Mouse (Mus musculus): Measurements from ENCODE around the gene Sgcd. TPM values are rescaled to one million over a fixed set of nuclear protein-coding genes. Genes with fewer than 3 reads are reported as not detected.

Sgcd gene
- polyA plus RNA-seq, 1 experiment = 2.1 TPM

GRCm38 (mm10) chr11:47199106-47199505 lies 789.7 kb downstream of the Sgcd start:
- Histone ChIP-seq H3K4me3 (ENCODE audit: insufficient read depth, low read length) (no peak overlapping the region), H3K4me1 (ENCODE audit: control insufficient read depth, insufficient read depth, low read length) (no peaks in the 10 kb centered on the region), H3K27ac (ENCODE audit: insufficient read depth, low read length) (no peak overlapping the region)
- TF ChIP-seq POLR2A (IDR thresholded peaks at IDR 0.05; ENCODE audit: extremely low read depth, insufficient read depth, low read length) (no peak), CTCF (IDR thresholded peaks at IDR 0.05; ENCODE audit: extremely low read depth, insufficient read depth, low read length) (no peak)

GRCm38 (mm10) chr11:47188556-47188955 lies 800.2 kb downstream of the Sgcd start:
- Histone ChIP-seq H3K4me1 (ENCODE audit: control insufficient read depth, insufficient read depth, low read length) (no peaks in the 10 kb centered on the region), H3K27ac (ENCODE audit: insufficient read depth, low read length) (no peak overlapping the region), H3K4me3 (ENCODE audit: insufficient read depth, low read length) (no peak overlapping the region)
- TF ChIP-seq POLR2A (IDR thresholded peaks at IDR 0.05; ENCODE audit: extremely low read depth, insufficient read depth, low read length) (no peak), CTCF (IDR thresholded peaks at IDR 0.05; ENCODE audit: extremely low read depth, insufficient read depth, low read length) (no peak)

- Histone ChIP-seq H3K4me1 (ENCODE audit: control insufficient read depth, insufficient read depth, low read length) (no peaks in the 10 kb centered on the region), H3K4me3 (ENCODE audit: insufficient read depth, low read length) (no peak overlapping the region), H3K27ac (ENCODE audit: insufficient read depth, low read length) (no peak overlapping the region)
- no peak for TF ChIP-seq CTCF (IDR thresholded peaks at IDR 0.05; ENCODE audit: extremely low read depth, insufficient read depth, low read length)
- TF ChIP-seq POLR2A (IDR thresholded peaks at IDR 0.05; ENCODE audit: extremely low read depth, insufficient read depth, low read length) = no peak
Measured at GRCm38 (mm10) chr11:47174977-47175376, 813.8 kb downstream of the Sgcd start.

- no peak for TF ChIP-seq POLR2A (IDR thresholded peaks at IDR 0.05; ENCODE audit: extremely low read depth, insufficient read depth, low read length)
- TF ChIP-seq CTCF (IDR thresholded peaks at IDR 0.05; ENCODE audit: extremely low read depth, insufficient read depth, low read length) = no peak
- Histone ChIP-seq H3K4me1 (ENCODE audit: control insufficient read depth, insufficient read depth, low read length) (no peaks in the 10 kb centered on the region), H3K4me3 (ENCODE audit: insufficient read depth, low read length) (no peak overlapping the region), H3K27ac (ENCODE audit: insufficient read depth, low read length) (no peak overlapping the region)
Measured at GRCm38 (mm10) chr11:47170926-47171625, 817.7 kb downstream of the Sgcd start.

GRCm38 (mm10) chr11:47167376-47167775 lies 821.4 kb downstream of the Sgcd start:
- Histone ChIP-seq H3K4me1 (ENCODE audit: control insufficient read depth, insufficient read depth, low read length) (no peaks in the 10 kb centered on the region), H3K27ac (ENCODE audit: insufficient read depth, low read length) (no peak overlapping the region), H3K4me3 (ENCODE audit: insufficient read depth, low read length) (no peak overlapping the region)
- TF ChIP-seq POLR2A (IDR thresholded peaks at IDR 0.05; ENCODE audit: extremely low read depth, insufficient read depth, low read length) (no peak), CTCF (IDR thresholded peaks at IDR 0.05; ENCODE audit: extremely low read depth, insufficient read depth, low read length) (no peak)

- Histone ChIP-seq H3K27ac (ENCODE audit: insufficient read depth, low read length) (no peak overlapping the region), H3K4me1 (ENCODE audit: control insufficient read depth, insufficient read depth, low read length) (no peaks in the 10 kb centered on the region)
- TF ChIP-seq CTCF (IDR thresholded peaks at IDR 0.05; ENCODE audit: extremely low read depth, insufficient read depth, low read length) (no peak), POLR2A (IDR thresholded peaks at IDR 0.05; ENCODE audit: extremely low read depth, insufficient read depth, low read length) (no peak)
Measured at GRCm38 (mm10) chr11:47158089-47158488, 830.7 kb downstream of the Sgcd start.

GRCm38 (mm10) chr11:47156730-47157693 lies 831.8 kb downstream of the Sgcd start:
- no peaks in the 10 kb centered on the region for H3K4me1 ChIP-seq (ENCODE audit: control insufficient read depth, insufficient read depth, low read length)
- TF ChIP-seq POLR2A (IDR thresholded peaks at IDR 0.05; ENCODE audit: extremely low read depth, insufficient read depth, low read length) (no peak), CTCF (IDR thresholded peaks at IDR 0.05; ENCODE audit: extremely low read depth, insufficient read depth, low read length) (no peak)
- no peak overlapping the region for H3K27ac ChIP-seq (ENCODE audit: insufficient read depth, low read length)
- H3K4me3 ChIP-seq (ENCODE audit: insufficient read depth, low read length) = no peak overlapping the region

More at GRCm38 (mm10) chr11:47158089-47158488, 830.7 kb downstream of the Sgcd start:
- no peak overlapping the region for H3K4me3 ChIP-seq (ENCODE audit: insufficient read depth, low read length)

GRCm38 (mm10) chr11:47154837-47155430 lies 833.8 kb downstream of the Sgcd start:
- Histone ChIP-seq H3K4me3 (ENCODE audit: insufficient read depth, low read length) (no peak overlapping the region), H3K27ac (ENCODE audit: insufficient read depth, low read length) (no peak overlapping the region), H3K4me1 (ENCODE audit: control insufficient read depth, insufficient read depth, low read length) (no peaks in the 10 kb centered on the region)
- TF ChIP-seq CTCF (IDR thresholded peaks at IDR 0.05; ENCODE audit: extremely low read depth, insufficient read depth, low read length) = no peak
- TF ChIP-seq POLR2A (IDR thresholded peaks at IDR 0.05; ENCODE audit: extremely low read depth, insufficient read depth, low read length) = no peak

- Histone ChIP-seq H3K4me3 (ENCODE audit: insufficient read depth, low read length) (no peak overlapping the region), H3K4me1 (ENCODE audit: control insufficient read depth, insufficient read depth, low read length) (no peaks in the 10 kb centered on the region), H3K27ac (ENCODE audit: insufficient read depth, low read length) (no peak overlapping the region)
- no peak for TF ChIP-seq CTCF (IDR thresholded peaks at IDR 0.05; ENCODE audit: extremely low read depth, insufficient read depth, low read length)
- no peak for TF ChIP-seq POLR2A (IDR thresholded peaks at IDR 0.05; ENCODE audit: extremely low read depth, insufficient read depth, low read length)
Measured at GRCm38 (mm10) chr11:47149607-47150006, 839.2 kb downstream of the Sgcd start.

Measured in cortical plate, adult 2 months (tissue).